Mouse (Mus musculus): ENCODE results near the gene Spaca4. TPM values are rescaled to one million over a fixed set of nuclear protein-coding genes. Genes with fewer than 3 reads are reported as not detected.

The Spaca4 gene
- not detected for total RNA-seq (2021)
- long read RNA-seq, experiment 1 = 0 reads
- long read RNA-seq, experiment 2 = 0 reads

DNA sequence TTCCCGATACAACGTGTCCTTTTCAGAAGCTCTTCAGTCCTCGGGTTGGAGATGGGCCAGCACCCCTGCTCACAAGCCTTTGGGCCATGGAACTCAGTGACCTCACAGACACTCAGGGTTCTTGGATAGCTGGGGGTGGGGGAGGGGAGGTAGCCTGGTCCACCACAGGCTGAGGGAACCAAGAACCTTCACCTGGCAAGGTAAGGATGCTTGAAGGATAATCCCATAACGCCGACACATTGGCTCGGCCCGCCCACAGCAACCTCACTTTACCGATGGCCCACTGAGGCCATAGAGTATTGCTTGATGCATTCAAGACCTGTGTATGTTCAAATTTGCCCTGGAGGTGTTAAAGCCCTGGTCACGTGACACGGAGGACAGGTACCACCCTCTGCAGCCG lies at the start of gene Spaca4:
Gene Spaca4, minus strand, starts transcription at position 101 of the 400 bp plus-strand sequence.
- no peak for DNase-seq (ENCODE audit: low spot score in 2 of 2)

DNA sequence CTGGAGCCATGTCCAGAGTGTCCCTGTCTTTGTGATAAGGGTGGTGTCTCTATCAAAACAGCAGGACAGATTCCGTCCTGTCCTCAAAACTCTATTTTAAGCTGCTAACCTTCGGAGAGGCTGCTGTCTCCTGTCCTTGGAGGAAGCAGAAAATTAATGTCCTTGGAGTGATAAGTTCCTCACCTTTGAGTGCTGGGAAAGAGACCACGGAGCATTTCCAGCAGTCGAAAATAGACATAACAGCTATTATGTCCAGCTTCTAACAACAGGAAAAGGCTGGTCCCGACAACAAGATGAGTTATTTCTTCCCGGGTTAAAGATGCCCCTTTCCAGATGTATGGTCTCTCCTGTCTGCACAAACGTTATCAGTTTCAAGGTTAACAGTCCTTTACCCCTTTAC lies 49.6 kb upstream of the Spaca4 start:
- no peak for DNase-seq (ENCODE audit: low spot score in 2 of 2)

DNA sequence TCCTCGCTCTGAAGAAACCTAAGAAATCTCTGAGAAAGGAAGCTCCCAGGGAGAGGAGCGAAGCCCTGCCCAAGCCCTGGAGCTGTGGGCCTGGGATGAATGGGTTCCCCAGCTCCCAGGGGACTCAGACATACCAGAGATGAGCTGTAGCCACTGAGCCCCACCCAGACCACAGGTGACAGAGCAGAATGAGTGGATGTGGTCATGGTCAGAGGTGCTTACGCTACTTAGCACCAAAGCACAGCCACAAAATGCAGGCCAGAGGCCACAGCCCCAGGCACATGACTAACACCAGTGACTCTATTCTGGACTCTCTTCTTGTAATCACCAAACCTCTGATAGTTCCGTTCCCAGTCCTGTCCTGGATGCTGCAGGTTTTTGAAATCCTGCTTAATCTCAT lies 45.5 kb upstream of the Spaca4 start:
- no peak for DNase-seq (ENCODE audit: low spot score in 2 of 2)

DNA sequence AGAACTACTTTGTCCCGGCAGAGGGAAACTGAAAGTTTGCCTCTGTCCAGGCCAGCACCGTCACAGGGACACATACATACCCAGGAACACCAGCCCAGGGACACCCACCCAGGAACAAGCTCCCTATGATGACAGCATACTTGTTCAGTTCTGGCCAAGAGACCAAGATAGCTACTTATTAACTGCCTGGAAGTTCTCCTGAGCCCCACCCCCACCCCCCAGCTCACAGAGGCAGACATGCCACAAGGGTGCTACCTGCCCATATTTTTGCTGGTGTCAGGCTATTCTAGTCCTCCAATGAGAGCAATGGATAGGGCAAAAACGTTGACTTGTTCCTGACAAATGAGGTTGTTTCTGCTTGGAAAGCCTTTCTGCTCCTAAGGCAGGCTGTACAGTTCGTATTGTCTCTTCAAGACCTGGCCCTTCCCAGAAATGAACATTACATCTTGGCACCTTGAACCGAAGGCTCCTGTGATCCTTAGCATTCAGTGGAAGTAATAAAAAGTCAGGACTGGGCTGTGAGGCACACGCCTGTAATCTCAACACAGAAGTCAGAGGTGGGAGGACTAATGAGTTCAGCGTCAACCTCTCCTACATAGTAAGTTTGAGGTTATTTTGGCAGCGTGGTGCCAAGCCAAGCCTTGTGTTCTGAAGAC lies 44.9 kb upstream of the Spaca4 start:
- DNase-seq (ENCODE audit: low spot score in 2 of 2) = no peak

DNA sequence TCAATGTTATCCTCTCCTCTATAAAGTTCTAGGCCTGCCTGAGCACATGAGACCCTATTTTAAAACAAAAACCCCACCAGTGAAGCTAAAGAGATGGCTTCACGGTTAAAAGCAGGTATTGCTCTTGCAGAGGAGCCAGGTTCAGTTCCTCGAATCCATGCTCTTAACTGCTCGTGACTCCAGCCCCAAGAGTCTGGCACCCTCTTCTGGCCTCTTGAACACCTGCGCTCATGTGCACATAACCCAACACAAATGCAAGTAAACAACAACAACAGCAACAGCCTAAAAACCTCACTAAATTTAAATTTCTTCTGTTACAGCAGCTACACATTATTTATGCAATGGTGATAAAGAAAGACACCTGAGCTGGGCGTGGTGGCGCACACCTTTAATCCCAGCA lies 41.9 kb upstream of the Spaca4 start:
- DNase-seq (ENCODE audit: low spot score in 2 of 2) = no peak

DNA sequence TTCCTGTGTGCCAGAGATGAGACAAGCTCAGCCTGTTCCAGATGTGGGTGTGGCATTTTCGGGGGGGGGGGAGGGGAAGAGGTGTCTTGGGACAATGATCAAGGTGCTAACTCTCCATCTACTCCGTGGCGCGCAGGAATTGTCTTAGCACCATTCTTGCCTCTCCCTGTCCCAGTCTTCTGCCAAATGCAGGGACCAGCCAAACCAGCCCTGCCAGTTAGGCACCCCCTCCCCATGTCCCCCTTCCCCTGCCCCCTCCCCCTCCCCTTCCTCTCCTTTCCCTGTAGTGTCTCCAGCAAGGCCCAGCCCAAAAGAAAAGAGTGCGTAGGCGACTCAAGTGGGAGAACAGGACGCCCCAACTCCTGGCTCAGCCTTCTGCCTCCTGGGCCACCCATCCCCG lies 41.2 kb upstream of the Spaca4 start:
- DNase-seq (ENCODE audit: low spot score in 2 of 2) = no peak

DNA sequence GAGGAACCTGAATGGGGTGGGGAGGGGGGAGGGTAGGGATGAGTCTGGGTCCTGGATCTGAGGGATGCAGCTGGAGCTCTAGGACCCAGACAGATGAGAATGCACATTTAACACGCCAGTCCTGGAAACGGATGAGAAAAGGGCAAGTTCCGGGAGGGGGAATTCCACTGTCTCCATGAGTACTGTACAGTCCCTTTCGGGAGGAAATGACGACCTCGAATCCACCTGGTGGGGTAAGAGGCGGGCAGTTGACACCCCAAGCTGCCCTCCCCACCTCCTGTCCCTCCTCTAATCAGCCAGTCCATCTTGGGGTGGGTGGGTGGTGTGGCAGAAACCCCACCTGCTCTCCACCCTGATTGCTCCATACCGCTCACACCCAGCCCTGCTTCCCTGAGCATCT lies 40.4 kb upstream of the Spaca4 start:
- no peak for DNase-seq (ENCODE audit: low spot score in 2 of 2)

DNA sequence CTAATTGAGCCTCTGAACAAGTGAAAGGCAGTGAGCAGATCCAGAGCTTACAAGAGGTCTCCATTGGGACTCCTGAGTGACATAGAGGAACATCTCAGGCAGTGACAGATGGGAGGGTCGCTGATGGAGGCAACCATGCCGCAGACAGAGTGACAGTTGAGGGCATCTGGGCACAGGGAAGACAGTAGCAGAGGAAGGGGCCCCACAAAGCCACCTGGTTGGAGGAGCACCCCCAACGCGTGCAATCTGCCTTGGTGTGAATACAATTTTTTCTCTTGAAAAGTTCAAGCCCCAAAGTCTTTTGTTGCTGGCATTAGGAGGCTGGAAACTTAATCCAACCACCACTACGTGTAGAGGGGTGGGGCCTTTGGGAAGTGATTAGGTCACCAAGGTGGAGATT lies 34.5 kb upstream of the Spaca4 start:
- DNase-seq (ENCODE audit: low spot score in 2 of 2) = no peak

DNA sequence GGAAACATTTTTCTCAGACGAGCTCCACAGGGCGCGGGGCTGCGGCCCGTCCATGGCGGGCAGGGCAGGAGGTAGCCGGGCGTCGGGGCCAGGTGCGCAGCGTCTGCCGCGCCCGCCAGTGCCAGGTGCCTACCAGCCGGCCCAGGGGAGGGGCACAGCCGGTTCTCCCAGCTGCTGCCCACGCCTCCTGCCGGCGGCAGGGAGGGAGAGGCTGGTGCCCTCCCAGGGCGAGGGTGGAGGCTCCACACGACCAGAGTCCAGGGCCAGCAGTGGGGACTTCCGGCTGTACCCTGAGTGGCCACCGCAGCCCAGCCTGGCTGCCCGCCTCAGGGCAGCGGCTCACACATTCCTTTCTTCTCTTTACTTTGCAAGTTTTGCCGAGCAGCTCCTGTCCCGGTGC lies 33.8 kb upstream of the Spaca4 start:
- DNase-seq (ENCODE audit: low spot score in 2 of 2) = no peak

DNA sequence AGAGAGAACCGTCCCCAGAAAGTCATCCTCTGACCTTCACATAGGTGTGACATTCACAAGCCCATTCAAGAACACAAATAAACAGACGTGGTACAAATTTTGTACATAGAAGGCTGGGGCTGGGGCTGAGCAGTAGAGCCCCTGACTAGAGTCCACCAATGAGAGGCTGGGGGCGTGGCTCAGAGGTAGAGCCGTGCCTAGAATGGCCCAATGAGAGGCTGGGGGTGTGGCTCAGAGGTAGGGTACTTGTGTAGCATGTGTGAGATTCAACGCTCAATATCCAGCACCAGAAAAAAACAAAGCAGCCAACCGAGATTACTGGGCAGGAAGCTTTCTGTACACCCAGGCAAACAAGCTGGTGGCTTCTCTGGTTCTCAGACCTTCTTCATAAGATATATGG lies 30.1 kb upstream of the Spaca4 start:
- no peak for DNase-seq (ENCODE audit: low spot score in 2 of 2)

DNA sequence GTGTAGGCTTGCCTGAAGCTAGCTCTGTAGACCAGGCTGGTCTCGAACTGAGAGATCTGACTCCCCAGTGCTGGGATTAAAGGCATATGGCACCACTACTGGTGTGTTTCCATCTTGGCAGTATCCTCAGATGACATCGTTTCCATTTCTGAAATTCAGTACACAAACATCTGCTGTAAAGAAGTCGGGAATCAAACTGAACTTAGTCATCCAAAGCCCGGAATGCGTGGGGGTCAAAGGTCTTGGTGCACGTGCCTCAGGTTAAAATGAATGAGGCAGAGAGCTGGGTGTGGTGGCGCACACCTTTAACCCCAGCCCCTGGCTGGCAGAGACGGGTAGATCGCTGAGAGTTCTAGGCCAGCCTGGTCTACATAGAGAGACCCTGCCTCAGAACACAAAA lies 24.5 kb upstream of the Spaca4 start:
- DNase-seq (ENCODE audit: low spot score in 2 of 2) = no peak

DNA sequence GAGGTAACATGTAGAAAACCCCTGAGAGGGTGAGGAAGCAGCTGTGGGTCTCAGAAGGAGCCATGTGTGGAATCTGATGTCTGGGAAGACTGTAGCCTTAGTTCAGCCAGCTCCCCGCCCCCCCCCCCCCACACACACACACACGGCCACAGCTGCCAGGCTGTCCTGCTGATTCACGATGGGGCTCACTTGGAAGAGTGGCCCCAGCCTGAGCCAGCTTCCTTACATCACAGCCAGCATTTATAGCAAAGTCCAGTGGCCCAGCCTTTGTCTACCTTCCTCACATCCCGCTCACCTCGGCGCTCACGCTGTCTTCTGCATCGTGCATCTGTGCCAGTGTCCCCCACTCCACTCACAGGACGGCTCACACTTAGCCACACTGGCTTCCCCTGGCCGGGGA lies 23.8 kb upstream of the Spaca4 start:
- DNase-seq (ENCODE audit: low spot score in 2 of 2) = no peak

DNA sequence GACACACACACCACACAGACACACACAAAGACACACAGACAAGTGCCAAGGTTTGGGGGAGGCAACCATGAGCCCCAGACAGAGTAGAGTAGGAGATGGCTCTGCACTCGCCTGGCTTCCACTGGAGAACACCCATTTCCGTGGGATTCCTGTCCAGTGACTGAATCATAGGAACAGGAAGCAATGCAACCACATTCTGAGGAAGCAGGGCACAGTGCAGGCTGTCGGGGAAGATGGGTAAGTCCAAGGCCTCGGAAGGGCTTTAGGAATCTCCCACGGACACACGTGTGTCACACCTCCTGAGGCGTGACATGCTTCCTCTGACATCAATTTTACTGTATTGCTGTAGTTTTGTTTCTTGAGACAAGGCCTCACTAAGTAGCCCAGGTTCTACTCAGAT lies 22.5 kb upstream of the Spaca4 start:
- no peak for DNase-seq (ENCODE audit: low spot score in 2 of 2)

DNA sequence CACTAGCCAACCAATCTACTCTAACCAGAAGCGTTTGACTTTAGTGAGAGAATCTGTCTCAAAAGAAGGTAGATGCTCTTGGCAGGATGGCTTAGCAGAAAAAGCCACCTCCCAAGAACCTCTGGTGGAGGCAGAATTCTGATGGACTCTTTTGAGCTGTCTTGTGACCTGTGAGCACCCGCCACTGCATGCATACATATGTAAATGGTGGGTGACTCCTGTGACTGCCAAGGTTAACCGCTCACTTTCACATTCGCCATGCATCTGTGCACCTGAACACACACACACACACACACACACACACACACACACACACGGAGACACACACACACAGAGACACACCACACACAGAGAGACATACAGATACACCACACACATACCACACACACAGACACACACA lies 21.8 kb upstream of the Spaca4 start:
- DNase-seq (ENCODE audit: low spot score in 2 of 2) = no peak

DNA sequence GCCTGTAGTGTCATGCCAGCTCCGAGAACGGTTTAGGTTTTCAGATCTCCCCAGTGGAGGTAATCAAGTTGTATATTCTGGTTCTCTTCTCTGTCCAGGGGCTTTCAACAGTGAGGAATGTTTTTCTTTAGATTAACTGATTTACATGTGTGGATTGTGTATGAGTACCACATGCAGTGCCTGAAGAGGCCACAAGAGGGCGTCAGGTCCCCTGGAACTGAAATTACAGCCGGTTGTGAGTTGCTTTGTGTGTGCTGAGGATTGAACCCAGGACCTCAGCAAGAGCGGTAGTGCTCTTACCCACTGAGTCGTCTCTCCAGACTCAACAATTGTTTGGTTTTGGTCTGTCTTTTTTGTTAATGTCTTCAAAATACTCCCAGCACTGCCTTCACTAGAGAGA lies 20.9 kb upstream of the Spaca4 start:
- no peak for DNase-seq (ENCODE audit: low spot score in 2 of 2)

DNA sequence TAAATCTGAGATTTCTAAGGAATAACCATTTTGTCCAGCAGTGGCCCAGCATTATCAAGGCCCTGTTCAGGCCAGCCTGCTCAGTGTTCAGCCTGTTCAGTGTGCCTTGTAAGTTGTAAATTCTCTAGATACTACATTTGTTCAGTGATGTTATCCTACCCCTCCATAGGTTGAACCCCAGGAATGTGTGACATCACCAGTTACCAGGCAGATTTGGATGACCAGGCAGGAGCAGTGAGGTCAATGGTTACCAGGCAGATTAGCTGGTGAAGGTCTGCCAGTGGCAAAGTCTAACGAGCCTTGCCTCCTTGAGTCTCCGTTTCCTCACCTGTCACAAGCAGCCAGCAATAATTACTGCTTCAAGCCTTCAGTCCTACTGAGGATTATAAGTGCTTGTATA lies 18.8 kb upstream of the Spaca4 start:
- peak in 1 of 2 experiments; percentile 55 for DNase-seq (ENCODE audit: low spot score in 2 of 2)

DNA sequence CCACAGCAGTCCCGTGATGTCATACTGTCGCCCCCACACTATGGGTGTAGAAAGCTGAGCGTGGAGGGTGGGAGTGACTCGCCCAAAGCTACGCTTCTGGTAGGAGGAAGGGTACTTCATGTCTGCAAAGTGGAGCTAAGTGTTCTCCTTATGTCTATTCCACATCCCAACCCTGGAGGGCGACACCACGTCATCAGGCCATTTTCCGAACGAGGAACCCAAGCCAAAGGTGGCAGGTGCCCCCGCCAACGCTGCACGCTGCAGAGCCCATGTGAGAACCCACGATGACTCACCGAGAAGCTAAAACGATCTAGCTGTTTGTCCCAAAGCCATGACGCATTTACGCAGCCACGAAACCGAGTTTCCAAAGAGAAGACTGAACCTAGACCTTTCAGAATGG lies 16.7 kb upstream of the Spaca4 start:
- DNase-seq (ENCODE audit: low spot score in 2 of 2) = no peak

DNA sequence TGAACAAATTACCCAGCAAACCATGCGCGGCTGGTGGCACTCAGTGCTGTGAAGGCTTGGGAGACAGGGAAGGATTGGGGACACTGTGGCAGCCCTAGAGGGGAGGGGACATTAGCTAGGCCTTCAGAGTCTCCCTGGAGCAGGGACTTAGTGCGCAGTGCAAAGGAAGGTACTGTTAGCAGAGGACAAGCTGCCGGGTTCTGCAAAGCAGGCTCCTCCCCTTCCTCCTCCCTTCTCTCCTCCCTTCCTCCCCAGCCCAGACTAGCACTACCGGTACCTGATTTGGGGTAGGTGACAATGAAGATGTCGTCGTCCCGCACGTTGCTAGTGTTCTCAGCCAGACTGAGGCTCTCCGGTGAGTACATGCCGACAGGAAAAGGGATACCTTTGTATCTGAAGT lies 16.2 kb upstream of the Spaca4 start:
- no peak for DNase-seq (ENCODE audit: low spot score in 2 of 2)

DNA sequence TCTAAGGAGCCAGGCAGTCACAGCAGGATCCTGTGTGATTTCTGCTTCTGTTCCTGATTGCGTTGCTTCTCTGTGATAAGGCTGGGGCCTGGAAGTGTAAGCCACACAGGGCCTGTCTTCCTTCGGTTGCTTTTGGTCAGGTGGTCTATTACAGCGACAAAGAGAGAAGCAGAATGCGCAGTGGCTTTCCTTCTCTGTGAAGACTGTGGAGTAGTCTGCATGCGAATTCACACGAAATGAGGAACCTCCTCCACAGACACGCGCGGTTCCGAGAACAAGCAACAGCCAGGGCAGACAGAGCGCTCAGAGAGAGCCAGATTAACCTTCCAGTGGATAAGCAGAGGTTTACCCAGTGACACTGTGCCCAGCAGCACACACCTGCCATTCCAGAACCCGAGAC lies 15.7 kb upstream of the Spaca4 start:
- no peak for DNase-seq (ENCODE audit: low spot score in 2 of 2)

DNA sequence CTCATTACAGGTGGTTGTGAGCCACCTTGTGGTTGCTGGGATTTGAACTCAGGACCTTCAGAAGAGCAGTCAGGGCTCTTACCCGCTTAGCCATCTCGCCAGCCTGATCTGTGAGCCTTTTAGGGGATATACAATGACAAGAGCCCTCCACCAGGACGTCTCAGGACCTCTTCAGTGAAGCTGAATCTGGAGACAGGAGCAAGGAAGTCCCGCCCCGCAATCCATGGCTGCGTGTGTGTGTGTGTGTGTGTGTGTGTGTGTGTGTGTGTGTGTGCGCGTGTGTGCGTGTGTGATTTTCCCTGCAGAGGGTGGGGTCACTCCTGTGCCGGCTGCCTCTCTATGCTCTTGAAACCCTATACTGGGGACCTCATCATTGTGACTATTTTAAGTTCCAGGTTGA lies 14.2 kb upstream of the Spaca4 start:
- DNase-seq (ENCODE audit: low spot score in 2 of 2) = no peak

DNA sequence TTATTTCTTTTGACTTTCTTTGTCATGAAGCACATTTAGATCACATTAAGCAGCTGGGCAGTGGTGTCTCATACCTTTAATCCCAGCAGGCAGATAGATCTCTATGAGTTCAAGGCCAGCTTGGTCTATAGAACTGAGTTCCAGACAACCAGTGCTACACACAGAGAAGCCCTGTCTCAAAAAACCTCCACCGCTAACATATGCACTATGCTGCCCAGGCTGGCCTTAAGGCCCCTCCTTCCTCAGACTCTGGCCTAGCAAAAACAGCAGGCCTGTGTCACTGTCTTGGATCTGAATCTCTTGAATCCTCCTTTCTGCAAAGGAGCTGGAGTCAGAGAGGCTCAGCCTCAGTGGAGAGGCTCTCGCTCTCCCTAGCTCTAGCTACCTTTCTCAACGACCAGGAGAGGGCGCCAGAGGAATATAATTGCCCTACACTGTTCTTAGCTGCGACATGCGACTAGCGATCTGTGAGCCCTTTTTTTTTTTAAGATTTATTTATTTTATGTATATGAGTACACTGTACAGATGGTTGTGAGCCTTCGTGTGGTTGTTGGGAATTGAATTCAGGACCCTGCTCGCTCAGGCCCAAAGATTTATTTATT lies 13.7 kb upstream of the Spaca4 start:
- peak; percentile 81 to 82 for DNase-seq (ENCODE audit: low spot score in 2 of 2)

DNA sequence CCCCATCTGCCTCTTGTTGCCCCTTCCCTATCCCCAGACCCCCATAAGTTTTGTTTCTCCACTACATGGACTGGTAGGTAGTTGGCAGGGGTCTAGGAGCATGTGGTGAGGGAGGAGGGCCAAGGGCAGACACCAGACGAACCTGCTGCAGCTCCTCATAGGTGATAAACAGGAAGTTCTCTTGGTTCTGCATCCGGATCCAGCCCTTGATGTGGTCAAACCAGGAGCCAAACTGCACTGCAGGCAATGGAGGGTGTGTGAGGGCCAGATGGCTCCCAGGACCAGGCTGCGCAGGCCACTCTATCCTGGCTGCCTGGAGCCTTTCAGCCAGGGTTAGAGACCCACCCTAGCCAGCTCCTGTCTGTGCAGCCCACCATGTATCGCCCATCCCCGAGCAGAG lies 7.9 kb upstream of the Spaca4 start:
- DNase-seq (ENCODE audit: low spot score in 2 of 2) = no peak

DNA sequence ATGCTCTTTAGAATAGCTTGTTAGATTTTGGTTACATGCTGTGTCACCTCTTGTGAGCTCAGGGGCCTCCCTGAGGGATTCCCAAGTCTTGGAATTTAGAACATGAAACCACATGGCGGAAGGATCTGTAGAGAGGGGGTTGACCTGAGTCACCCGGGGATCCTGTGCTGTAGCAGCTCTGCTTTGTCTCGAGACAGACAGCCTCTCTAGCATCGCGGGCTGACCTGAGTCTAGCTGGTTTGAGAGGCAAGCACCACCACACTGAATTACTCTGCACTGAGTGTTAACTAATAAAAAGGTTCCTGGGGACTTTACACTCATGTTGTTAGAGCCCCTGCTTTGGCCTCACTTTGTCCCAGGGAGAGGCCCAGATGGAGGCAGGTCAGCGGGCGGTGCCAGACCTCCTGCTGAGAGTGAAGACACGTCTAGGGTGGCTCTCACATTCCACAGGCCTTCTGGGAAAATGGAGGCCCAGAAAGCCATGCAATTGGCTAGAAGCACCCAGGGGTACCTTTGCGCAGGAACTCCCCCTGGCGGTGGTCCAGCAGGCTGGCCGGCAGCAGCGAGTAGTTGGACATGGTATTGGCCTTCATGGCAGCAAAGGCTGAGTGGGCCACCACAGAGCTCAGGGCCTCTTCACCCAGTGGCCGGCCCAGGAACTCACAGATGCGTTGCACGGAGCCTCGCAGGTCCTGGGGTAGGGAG lies 5.3 kb upstream of the Spaca4 start:
- DNase-seq (ENCODE audit: low spot score in 2 of 2) = no peak
